Mouse (Mus musculus): ENCODE results near the gene Ccdc57.
"Not testable (repeated sequence)": the region's sequence is repeated elsewhere in the genome, so short reads cannot be mapped to it uniquely, and the experiment has no call there.

Gene Ccdc57

GRCm38 (mm10) chr11:120902487-120903142, 30.1 kb downstream of the Ccdc57 start:
- peak; percentile 47 to 66 for DNase-seq

GRCm38 (mm10) chr11:120901729-120902486, 30.8 kb downstream of the Ccdc57 start:
- peak; percentile 45 to 64 for DNase-seq

- no peak for DNase-seq
Observed at GRCm38 (mm10) chr11:120900276-120901244, 32.1 kb downstream of the Ccdc57 start.

GRCm38 (mm10) chr11:120898114-120898548, 34.5 kb downstream of the Ccdc57 start:
- no peak for DNase-seq

GRCm38 (mm10) chr11:120895441-120895840, 37.2 kb downstream of the Ccdc57 start:
- no peak for DNase-seq

GRCm38 (mm10) chr11:120894397-120894796, 38.3 kb downstream of the Ccdc57 start:
- peak; percentile 16 to 35 for DNase-seq

- no peak for DNase-seq
Observed at GRCm38 (mm10) chr11:120889216-120889615, 43.5 kb downstream of the Ccdc57 start.

- DNase-seq, result no peak
Observed at GRCm38 (mm10) chr11:120888718-120889117, 44.0 kb downstream of the Ccdc57 start.

GRCm38 (mm10) chr11:120887502-120887901, 45.2 kb downstream of the Ccdc57 start:
- DNase-seq, result no peak

- no peak for DNase-seq
Observed at GRCm38 (mm10) chr11:120886462-120886861, 46.2 kb downstream of the Ccdc57 start.

- DNase-seq, result no peak
Observed at GRCm38 (mm10) chr11:120883601-120884000, 49.1 kb downstream of the Ccdc57 start.

- DNase-seq, result no peak
Observed at GRCm38 (mm10) chr11:120882931-120883330, 49.7 kb downstream of the Ccdc57 start.

- peak; percentile 41 to 62 for DNase-seq
Observed at GRCm38 (mm10) chr11:120873206-120873605, 59.5 kb downstream of the Ccdc57 start.

- DNase-seq, result no peak
Observed at GRCm38 (mm10) chr11:120871521-120871920, 61.2 kb downstream of the Ccdc57 start.

GRCm38 (mm10) chr11:120865816-120866215, 66.9 kb downstream of the Ccdc57 start:
- DNase-seq, result no peak

GRCm38 (mm10) chr11:120862819-120863218, 69.9 kb downstream of the Ccdc57 start:
- peak; percentile 13 to 40 for DNase-seq

- not testable (repeated sequence) for DNase-seq
Observed at GRCm38 (mm10) chr11:120855938-120856337, 76.7 kb downstream of the Ccdc57 start.

- DNase-seq, result peak in 1 of 2 experiments; percentile 7
Observed at GRCm38 (mm10) chr11:120853788-120854187, 78.9 kb downstream of the Ccdc57 start.

GRCm38 (mm10) chr11:120853158-120853557, 79.5 kb downstream of the Ccdc57 start:
- DNase-seq, result no peak

GRCm38 (mm10) chr11:120852083-120852935, 80.4 kb downstream of the Ccdc57 start:
- DNase-seq, result peak; percentile 69 to 80

- DNase-seq, result no peak
Observed at GRCm38 (mm10) chr11:120851582-120851981, 81.1 kb downstream of the Ccdc57 start.

GRCm38 (mm10) chr11:120851132-120851531, 81.5 kb downstream of the Ccdc57 start:
- DNase-seq, result peak; percentile 18 to 42

Measured in kidney, postnatal 4 days (tissue).